Mouse (Mus musculus): ENCODE measurements around the gene Mpeg1.

The Mpeg1 gene

DNA sequence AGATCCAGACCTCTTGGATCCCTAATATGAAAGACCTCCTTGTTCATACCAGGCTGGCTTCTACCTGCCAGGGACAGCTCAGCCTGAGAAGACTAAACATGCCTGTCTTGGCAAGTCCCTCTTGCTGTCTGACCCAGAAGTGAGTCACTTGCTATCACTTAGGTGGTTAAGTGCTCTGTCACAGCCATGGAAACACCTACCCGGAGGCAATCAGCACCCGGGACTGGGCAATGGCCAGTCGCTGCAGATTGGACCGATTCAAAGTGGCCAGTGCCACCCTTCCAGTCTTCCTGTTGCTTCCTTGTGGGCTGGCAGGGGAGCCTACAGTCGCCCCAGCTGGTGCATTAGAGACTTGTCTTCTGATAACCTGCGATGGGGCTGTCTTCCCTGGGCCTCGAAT is 31.1 kb downstream of the Mpeg1 start:
- no peak for DNase-seq (ENCODE audit: low read depth, low spot score)

DNA sequence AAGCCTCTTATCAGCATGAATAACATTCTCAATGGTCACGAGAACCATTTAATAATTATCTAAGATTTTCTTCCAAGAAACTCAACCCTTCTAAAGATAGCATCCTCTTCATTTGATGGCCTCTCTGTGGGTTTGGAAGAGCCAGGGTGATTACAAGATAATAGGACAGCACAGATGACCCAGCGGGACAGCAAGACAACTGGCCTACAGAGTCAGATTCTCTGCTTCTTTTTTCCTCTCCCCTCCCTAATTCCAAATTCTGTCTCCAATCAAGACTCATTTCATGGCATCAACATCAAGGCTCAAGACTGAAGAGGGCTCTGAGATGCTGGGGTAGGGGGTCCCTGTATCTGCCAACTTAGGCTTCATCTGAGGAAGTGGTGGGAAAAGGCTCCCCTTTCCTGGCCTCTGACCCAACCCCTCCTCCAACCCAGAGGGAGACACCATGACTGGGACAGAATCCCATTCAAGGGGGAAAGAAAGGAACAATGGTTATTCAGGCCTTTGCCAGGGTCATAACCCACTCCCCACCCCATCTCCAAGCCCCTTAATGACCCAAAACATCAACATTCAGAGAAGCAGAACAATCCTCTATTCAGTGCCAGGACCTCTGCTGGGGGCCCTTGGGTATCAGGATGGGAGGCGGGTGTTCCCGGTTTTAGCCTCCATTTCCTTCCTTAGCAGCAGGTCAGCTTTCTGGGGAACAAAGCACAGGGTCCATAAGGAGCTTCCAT is 33.0 kb downstream of the Mpeg1 start:
- DNase-seq (ENCODE audit: low read depth, low spot score): no peak

DNA sequence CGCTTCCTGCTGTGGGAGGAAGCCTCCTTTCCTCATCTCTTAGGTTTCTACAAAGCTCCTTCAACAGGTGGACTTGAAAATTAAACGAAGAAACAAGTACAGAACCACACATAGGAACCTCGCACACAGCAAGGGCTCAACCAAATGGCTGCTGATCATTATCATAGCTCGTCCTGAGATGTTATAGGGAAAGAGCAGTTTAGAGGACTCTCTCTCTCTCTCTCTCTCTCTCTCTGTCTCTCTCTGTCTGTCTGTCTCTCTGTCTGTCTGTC is 33.5 kb downstream of the Mpeg1 start:
- DNase-seq (ENCODE audit: low read depth, low spot score): no peak

DNA sequence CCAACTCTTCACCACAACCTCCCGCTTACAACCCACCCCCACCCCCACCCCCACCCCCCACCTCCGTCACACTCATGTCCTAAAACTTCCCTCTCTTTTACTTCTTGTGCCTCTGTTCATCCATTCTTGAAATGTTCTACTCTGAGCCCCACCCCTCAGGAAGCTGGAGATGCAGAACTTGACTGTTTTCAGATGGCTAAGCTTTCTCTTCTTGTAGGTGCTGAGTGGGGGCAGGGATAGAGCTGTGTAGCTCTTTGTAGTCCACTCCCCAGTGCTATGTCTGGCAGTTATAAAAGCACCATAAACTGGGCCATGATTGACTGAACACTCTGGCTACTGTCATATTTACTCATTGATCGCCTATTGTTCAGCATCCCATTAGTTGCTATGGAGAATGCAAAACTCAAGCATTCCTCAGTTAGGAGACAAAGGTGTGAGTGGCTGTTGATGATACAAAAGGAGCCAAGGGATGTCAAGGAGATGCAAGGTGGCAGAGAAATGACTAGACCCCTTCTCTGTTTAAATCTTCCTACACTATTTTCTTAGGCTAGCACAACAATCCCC is 34.5 kb downstream of the Mpeg1 start:
- DNase-seq (ENCODE audit: low read depth, low spot score): no peak

DNA sequence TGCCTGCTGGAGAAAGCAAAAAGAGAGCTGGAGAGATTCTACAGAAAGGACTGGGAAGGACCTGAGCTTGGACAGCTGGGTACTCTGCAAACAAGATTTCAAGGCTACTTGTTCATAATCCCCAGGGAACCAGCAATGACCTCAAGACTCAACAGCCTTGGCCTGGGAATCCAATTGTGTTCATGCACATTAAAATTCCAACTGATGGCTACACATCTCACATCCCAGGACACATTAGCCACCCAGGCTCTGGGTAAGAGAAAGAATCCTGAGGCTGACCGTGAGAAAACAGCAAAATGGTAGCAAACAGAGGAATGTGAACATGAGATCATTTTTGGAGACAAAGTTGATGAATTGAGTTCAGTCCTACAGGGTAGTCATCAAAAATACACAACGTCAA is 35.7 kb downstream of the Mpeg1 start:
- no peak for DNase-seq (ENCODE audit: low read depth, low spot score)

DNA sequence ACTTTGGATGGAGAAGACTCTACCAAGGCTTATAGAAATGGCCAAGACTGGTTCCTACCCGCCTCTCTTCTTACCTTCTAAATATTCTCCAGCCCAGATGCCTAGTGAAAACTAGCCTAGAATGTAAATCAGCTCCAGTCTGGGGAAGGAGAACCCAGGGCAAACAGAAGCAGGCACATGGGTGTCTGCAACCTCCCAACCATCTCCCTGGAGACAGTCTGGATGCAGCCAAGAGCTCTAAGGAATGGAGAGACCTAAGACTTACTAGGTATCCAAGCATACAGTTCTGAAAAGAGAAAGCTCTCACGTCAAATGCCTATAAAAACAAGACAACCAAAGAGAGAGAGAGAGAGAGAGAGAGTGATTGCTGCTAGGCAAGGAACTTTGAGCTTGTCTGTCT is 37.3 kb downstream of the Mpeg1 start:
- no peak for DNase-seq (ENCODE audit: low read depth, low spot score)

DNA sequence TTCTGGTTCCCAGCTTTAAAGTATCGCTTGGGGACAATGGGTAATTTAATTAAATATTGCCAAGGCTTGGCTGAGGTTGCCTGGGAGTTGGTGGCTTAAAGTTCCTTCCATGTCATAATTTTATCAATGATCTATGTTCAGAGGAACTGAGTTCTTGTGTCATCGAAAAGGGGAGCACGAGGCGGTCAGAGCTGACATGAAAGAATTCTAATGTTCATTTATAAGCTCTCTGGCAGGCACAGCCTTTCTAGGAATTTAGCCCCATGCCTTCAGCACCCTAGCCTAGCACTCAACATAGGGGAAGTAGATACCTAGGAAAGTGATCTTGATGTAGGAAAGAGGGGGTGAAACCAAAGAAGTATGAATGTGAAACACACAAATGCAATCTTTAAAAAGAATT is 37.7 kb downstream of the Mpeg1 start:
- no peak for DNase-seq (ENCODE audit: low read depth, low spot score)

DNA sequence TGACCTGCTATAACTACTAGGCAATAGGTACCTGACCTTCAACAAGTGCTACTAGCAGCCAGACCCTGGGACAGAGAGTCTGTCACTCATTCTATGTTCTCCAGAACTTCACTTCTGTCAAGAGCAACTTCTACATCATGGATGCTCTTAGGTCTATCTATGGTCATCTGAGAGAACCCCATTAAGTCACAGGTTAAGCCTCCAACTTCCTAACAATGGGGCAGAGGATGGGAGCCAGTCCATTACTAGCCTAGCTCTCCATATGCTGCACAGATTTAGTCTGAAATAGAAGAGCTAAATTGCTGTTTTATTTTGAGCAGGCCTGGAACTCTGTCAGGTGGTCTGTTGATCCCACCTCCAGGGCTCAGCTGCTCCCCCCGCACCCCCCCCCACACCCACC is 38.4 kb downstream of the Mpeg1 start:
- DNase-seq (ENCODE audit: low read depth, low spot score): no peak

DNA sequence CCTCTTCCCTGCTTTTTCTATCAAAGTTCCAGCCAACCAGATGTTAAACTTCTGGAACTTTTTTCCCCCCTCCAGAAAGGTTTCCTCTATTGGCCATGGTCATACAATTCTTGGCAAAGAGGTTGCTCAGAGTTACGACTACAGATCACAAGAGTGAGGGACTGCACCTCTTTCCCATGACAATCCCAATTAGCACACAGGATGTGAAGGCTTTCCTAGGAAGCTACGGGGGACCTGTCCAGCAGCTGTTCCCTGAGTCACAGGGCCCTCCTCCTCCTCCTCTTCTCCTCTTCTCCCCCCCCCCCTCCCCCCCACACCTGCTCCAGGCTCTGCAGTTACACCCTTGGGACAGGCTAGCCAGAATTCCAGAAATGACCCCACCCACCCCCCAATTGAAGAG is 38.9 kb downstream of the Mpeg1 start:
- no peak for DNase-seq (ENCODE audit: low read depth, low spot score)

DNA sequence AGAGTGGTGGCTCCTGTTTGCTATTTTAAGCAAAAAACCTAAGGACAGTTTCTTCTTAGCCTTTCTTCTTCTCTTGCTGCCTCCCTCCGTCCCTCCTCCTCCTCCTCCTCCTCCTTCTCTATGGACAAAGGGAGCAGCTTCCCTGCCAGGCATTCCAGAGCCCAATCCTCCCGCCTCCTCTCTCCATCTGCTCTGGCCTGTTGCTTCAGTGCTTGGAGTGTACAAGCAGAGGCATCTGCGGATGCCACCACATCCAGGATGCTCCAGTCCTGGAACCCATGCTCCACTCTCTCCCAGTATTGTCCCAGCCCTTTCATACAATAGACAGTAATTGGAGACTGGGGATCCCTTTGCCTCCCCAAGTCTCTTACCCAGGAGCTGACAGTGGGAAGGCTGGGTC is 39.5 kb downstream of the Mpeg1 start:
- no peak for DNase-seq (ENCODE audit: low read depth, low spot score)

DNA sequence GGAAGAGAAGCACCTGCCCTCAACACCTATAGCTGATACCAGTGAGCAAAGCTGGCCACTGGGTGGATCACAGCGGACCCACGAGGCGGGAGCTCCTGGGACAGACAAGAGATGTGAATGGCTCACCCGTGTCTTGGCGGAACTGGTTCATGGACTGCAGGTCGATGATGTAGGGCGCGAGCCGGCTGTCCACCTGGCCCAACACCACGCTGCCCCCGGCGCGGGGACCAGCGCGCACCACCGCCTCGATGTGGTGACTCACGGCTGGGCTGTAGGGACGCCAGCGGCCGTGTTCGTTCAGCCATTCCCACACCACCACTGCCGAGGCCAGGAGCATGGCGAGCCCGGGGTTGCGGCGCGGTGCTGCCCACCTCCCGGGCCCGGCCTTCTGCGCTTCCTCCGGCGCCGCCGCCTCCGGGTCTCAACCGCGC is 40.3 kb downstream of the Mpeg1 start:
- no peak for DNase-seq (ENCODE audit: low read depth, low spot score)

DNA sequence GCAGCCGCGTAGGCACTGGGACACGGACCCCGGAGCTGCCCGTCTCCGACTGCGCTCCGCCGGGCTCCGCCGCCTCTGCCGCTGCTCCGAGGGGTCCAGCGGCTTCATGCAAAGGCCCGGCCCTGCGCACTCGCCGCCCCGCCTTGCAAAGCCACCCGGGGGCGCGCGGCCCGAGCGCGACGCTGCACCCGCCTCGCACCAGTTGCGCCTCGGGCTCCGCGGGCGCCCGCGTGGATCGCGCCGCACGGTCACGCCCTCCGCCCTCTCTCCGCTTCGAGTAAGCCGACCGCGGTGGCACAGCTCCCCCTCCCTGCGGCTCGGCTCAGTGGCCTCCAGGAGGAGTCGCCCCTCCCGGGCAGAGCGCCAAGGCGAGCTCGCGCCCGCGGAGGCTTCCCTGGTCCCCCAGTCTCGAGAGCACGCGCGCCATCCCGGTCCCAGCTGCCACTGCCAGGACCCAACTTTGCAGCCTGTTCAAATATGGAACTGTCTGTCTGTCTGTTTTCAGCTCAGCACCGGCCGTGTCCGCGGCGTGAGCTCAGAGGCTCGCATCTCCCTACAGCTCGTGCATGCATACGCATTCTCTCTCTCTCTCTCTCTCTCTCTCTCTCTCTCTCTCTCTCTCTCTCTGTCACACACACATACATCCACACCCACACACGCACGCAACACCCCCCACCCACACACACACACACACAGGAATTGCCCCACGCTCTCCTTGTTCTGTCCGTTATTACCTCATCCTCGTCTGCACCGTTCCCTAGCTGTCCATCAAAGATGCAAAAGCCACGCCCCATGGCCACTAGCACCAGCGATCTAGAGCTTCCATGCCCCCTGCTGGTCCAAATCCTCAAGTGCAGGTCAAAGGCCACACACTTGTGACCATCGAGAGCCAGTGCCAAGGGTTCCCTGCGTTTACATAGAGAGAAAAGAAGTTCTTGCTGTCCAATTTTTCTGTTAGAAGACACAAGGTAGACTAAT is 41.1 kb downstream of the Mpeg1 start, which contains the start of gene Dtx4:
Gene Dtx4, minus strand, starts transcription at position 85 of the 978 bp plus-strand sequence.
- peak; percentile 87 for DNase-seq (ENCODE audit: low read depth, low spot score)

DNA sequence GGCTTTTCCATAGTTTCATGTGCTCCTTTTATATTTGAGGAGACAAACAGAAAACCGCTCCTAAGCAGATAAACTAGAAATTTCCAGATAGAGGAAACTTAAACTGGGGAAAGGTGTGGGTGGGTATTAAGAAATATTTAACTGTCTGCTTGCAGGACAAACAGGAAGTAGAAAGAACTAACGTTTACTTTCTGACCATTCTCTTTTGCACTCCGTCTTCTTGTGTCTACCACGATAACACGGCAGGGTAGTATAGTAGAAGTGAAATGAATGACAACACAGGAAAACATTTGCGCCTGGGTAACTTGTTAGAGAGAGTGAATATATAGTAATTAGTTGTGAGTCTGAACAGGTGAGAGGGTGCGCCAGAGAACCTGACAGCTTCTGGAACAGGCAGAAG is 42.2 kb downstream of the Mpeg1 start:
- no peak for DNase-seq (ENCODE audit: low read depth, low spot score)

DNA sequence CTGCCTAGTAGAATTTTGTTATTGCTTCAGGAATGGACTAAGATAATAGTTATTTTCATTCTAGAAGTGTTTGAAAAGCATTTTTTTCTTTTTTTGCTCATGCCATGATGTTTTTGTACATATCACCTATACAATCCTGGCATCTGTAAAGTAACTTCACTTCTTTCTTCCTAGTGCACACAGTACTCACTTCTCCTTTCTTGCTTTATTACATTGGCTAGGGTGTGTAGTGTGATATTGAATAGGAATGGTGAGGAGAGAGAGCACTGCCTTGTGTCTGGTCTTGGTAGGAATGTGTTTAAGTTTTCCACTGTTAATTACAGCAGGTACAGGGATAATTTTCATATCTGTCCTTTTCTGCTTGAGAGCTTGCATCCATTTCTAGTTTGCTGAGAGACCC is 54.0 kb downstream of the Mpeg1 start:
- DNase-seq (ENCODE audit: low read depth, low spot score): no peak
